Mouse (Mus musculus): ENCODE results near the gene Elk4. TPM values are rescaled to one million over a fixed set of nuclear protein-coding genes. Genes with fewer than 3 reads are reported as not detected.

The Elk4 gene
- total and polyA plus RNA-seq, 3 experiments: 16.8 to 18.9 (median 17.4) TPM

DNA sequence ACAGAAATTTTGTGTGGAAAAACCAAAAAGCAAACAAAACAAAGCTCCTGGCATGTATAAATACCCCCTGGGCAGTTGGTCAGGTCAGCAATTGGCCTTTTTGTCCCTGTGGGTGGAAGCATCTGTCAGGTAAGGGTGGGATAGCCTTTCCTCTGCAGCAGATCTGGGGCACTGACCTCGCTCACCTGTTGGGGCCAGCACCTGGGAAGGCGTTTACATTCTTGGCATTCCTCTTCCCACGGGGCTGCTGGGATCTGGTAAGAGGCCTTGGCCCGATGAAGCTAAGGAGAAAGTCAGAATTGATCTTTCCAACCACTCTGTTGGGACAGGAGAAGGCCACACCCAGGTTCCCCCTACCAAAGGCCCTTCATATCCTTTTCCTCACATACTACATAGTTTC lies 37.6 kb upstream of the Elk4 start:
- TF ChIP-seq JUN (IDR thresholded peaks at IDR 0.05; ENCODE audit: insufficient read depth, low read depth, low read length) (no peak), USF2 (conservative IDR thresholded peaks at IDR 0.05; ENCODE audit: low read depth, low read length) (no peak), CHD2 (IDR thresholded peaks at IDR 0.05; ENCODE audit: low read length) (no peak), KAT2A (IDR thresholded peaks at IDR 0.05; ENCODE audit: insufficient replicate concordance, low read length) (no peak), SIN3A (IDR thresholded peaks at IDR 0.05; ENCODE audit: low read length) (no peak), E2F4 (IDR thresholded peaks at IDR 0.05; ENCODE audit: insufficient replicate concordance, low read depth, low read length) (no peak), HCFC1 (IDR thresholded peaks at IDR 0.05; ENCODE audit: low read depth, low read length) (no peak), ZC3H11A (IDR thresholded peaks at IDR 0.05; ENCODE audit: low read depth, low read length) (no peak), ELF1 (IDR thresholded peaks at IDR 0.05; ENCODE audit: low read depth, low read length) (no peak), POLR2AphosphoS2 (IDR thresholded peaks at IDR 0.05; ENCODE audit: low read depth, low read length) (no peak), MYC (IDR thresholded peaks at IDR 0.05; ENCODE audit: low read depth, low read length) (no peak), BHLHE40 (IDR thresholded peaks at IDR 0.05; ENCODE audit: low read depth, low read length) (no peak), RCOR1 (conservative IDR thresholded peaks at IDR 0.05; ENCODE audit: low read depth, low read length) (no peak), TCF12 (IDR thresholded peaks at IDR 0.05; ENCODE audit: low read depth, low read length) (no peak), USF1 (IDR thresholded peaks at IDR 0.05; ENCODE audit: low read depth, low read length) (no peak)
- H3K9me3 ChIP-seq (replicated peaks; ENCODE audit: low read length): no peaks in the 10 kb centered on the region
- no peak overlapping the region for H3K4me2 ChIP-seq (ENCODE audit: insufficient read depth, low read depth, poor library complexity, severe bottlenecking)
- H3K27ac ChIP-seq (ENCODE audit: insufficient read depth, low read depth): no peak overlapping the region
- H3K9ac ChIP-seq (ENCODE audit: insufficient read depth, low read depth): no peak overlapping the region
- H3K4me1 ChIP-seq (ENCODE audit: control insufficient read depth in 1 of 2, insufficient read depth in 2 of 2): 0 out of 4 replicates have a peak, but pooled peaks cover 0 to 4% of the 10 kb centered on the region in 2 experiments
- no peak for DNase-seq (ENCODE audit: extremely low read depth)
- H3K27me3 ChIP-seq (replicated peaks): peaks cover 90% of the 10 kb centered on the region
- no peaks in the 10 kb centered on the region for H3K79me2 ChIP-seq (replicated peaks; ENCODE audit: control insufficient read depth, extremely low read depth, insufficient read depth, poor library complexity, severe bottlenecking)
- in situ Hi-C loops (cut with MboI; ENCODE audit: low pct_ligation_motif_present, low pct_unique_long_range_greater_than_20kb, low sequenced_read_pairs): no loop called here
- no peak overlapping the region for H3K4me3 ChIP-seq (replicated peaks in 1 of 3; ENCODE audit: low read depth in 2 of 3, low read length in 2 of 3, poor library complexity in 1 of 3)
- dilution Hi-C loops (cut with MboI; ENCODE audit: extremely low pct_ligation_motif_present, extremely low pct_unique_long_range_greater_than_20kb, low sequenced_read_pairs): no loop called here
- no peaks in the 10 kb centered on the region for H3K36me3 ChIP-seq (replicated peaks in 1 of 2; ENCODE audit: control insufficient read depth in 1 of 2, insufficient read depth in 1 of 2, low read length in 1 of 2)

DNA sequence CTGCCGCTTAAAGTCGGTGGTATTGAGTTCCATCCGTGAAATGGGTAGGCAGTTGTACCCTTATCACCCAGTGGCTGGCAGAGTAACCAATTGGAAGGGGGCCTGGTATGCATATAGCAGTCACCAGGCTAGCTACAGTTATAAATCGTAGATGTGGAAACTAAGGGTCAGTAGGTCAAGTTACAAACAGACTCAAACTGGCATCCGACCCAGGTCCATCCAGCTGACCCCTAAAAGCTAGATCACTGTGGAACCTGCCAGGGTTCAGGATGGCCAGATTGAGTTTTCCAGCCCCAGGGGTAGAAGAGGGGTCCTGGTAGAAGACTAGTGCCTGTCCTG lies 37.1 kb upstream of the Elk4 start:
- no peaks in the 10 kb centered on the region for H3K79me2 ChIP-seq (replicated peaks; ENCODE audit: control insufficient read depth, extremely low read depth, insufficient read depth, poor library complexity, severe bottlenecking)
- in situ Hi-C loops (cut with MboI; ENCODE audit: low pct_ligation_motif_present, low pct_unique_long_range_greater_than_20kb, low sequenced_read_pairs) (no loop called here), dilution Hi-C loops (cut with MboI; ENCODE audit: extremely low pct_ligation_motif_present, extremely low pct_unique_long_range_greater_than_20kb, low sequenced_read_pairs) (no loop called here)
- H3K9ac ChIP-seq (ENCODE audit: insufficient read depth, low read depth): no peak overlapping the region
- no peak for TF ChIP-seq USF1 (IDR thresholded peaks at IDR 0.05; ENCODE audit: low read depth, low read length)
- TF ChIP-seq TCF12 (IDR thresholded peaks at IDR 0.05; ENCODE audit: low read depth, low read length): no peak
- H3K4me1 ChIP-seq (ENCODE audit: control insufficient read depth in 1 of 2, insufficient read depth in 2 of 2): 0 out of 4 replicates have a peak, but pooled peaks cover 0 to 4% of the 10 kb centered on the region in 2 experiments
- H3K27me3 ChIP-seq (replicated peaks): peaks cover 90% of the 10 kb centered on the region
- H3K4me3 ChIP-seq (replicated peaks in 1 of 3; ENCODE audit: low read depth in 2 of 3, low read length in 2 of 3, poor library complexity in 1 of 3): no peak overlapping the region
- H3K36me3 ChIP-seq (replicated peaks in 1 of 2; ENCODE audit: control insufficient read depth in 1 of 2, insufficient read depth in 1 of 2, low read length in 1 of 2): no peaks in the 10 kb centered on the region
- H3K27ac ChIP-seq (ENCODE audit: insufficient read depth, low read depth): no peak overlapping the region
- DNase-seq (ENCODE audit: extremely low read depth): no peak
- H3K9me3 ChIP-seq (replicated peaks; ENCODE audit: low read length): no peaks in the 10 kb centered on the region
- no peak overlapping the region for H3K4me2 ChIP-seq (ENCODE audit: insufficient read depth, low read depth, poor library complexity, severe bottlenecking)
